Mouse (Mus musculus) intestine, embryonic 15.5 days (tissue): ENCODE results near the gene Ajap1. TPM values are rescaled to one million over a fixed set of nuclear protein-coding genes. Genes with fewer than 3 reads are reported as not detected.

ENCODE experiments used
- ATAC-seq: fragments of 200-750 bp; cut with Nextera tagmentation; 2 replicates; pipeline ENCODE4 v1.8.0; 2017; ENCODE audit warnings: moderate TSS enrichment, moderate library complexity
- H3K27ac ChIP-seq: fragments of 300-500 bp; sonication (generic); 2 replicates; pipeline ENCODE4 v1.5.1; 2015; ENCODE audit warnings: mild to moderate bottlenecking, inconsistent platforms
- H3K27me3 ChIP-seq: fragments of 300-500 bp; sonication (generic); replicated peaks from 2 replicates; pipeline ENCODE4 v1.6.1; 2015; ENCODE audit warnings: inconsistent platforms
- H3K36me3 ChIP-seq: fragments of 300-500 bp; sonication (generic); 2 replicates; pipeline ENCODE4 v1.6.1; 2015; ENCODE audit warnings: inconsistent platforms
- H3K4me1 ChIP-seq: fragments of 300-500 bp; sonication (generic); replicated peaks from 2 replicates; pipeline ENCODE4 v1.6.1; 2015; ENCODE audit warnings: inconsistent platforms
- H3K4me2 ChIP-seq: fragments of 300-500 bp; sonication (generic); replicated peaks from 2 replicates; pipeline ENCODE4 v1.6.1; 2015; ENCODE audit warnings: mild to moderate bottlenecking, inconsistent platforms
- H3K4me3 ChIP-seq: fragments of 300-500 bp; sonication (generic); replicated peaks from 2 replicates; pipeline ENCODE4 v1.5.1; 2015; ENCODE audit warnings: inconsistent platforms
- H3K9ac ChIP-seq: fragments of 300-500 bp; sonication (generic); 2 replicates; pipeline ENCODE4 v1.6.1; 2015; ENCODE audit warnings: inconsistent platforms
- H3K9me3 ChIP-seq: fragments of 300-500 bp; sonication (generic); 2 replicates; pipeline ENCODE4 v1.6.1; 2016; ENCODE audit warnings: inconsistent platforms
- WGBS: fragments of 180-500 bp; shearing (Covaris S2); methylation state at CpG from one replicate; pipeline ENCODE4 v1.1.7; 2015; 5-methylcytosine and 5-hydroxymethylcytosine counted together
- polyA plus RNA-seq: library from polyadenylated mRNA; unstranded; fragments of >200 nt; fragmentation: Nextera tagmentation; extraction: Ambion mirVana; gene quantifications from 2 replicates; pipeline ENCODE4 v1.2.1, GENCODE M21; 2015

Ajap1 gene
- polyA plus RNA-seq, 1 experiment from 2014 or later, result 0.73 TPM

- Histone ChIP-seq H3K27ac (no peak overlapping the region), H3K9ac (no peak overlapping the region), H3K4me1 (no peaks in the 10 kb centered on the region)
Measured at GRCm38 (mm10) chr4:153327809-153328208, 154.8 kb downstream of the Ajap1 start.

More at GRCm38 (mm10) chr4:153327809-153328208, 154.8 kb downstream of the Ajap1 start:
- Histone ChIP-seq H3K9me3 (no peaks in the 10 kb centered on the region), H3K4me2 (no peak overlapping the region), H3K4me3 (no peak overlapping the region), H3K27me3 (no peaks in the 10 kb centered on the region), H3K36me3 (no peaks in the 10 kb centered on the region)
- WGBS, result 59% methylated on average over 10 of the region's 10 CpGs
- no peak for ATAC-seq
